Mouse (Mus musculus) spleen, postnatal 14 days (tissue): ENCODE data around the gene Exosc3.
"Not testable (repeated sequence)": the region's sequence is repeated elsewhere in the genome, so short reads cannot be mapped to it uniquely, and the experiment has no call there.

Experiments used
- DNase-seq, 2 experiments: peaks; one replicate each; pipeline ENCODE4 v3.0.0; 2021 to 2022; ENCODE audit warnings: low spot score in 2 of 2

Exosc3 gene

GRCm38 (mm10) chr4:45342286-45343155 lies at the start of gene Exosc3:
Exosc3 (minus strand) TSS chr4:45342732.
- peak; percentile 48 to 51 for DNase-seq

- DNase-seq, result no peak
Measured at GRCm38 (mm10) chr4:45392099-45392498, 49.6 kb upstream of the Exosc3 start.

- DNase-seq, result not testable (repeated sequence)
Measured at GRCm38 (mm10) chr4:45387296-45387695, 44.8 kb upstream of the Exosc3 start.

- DNase-seq, result not testable (repeated sequence)
Measured at GRCm38 (mm10) chr4:45382133-45382532, 39.6 kb upstream of the Exosc3 start.

GRCm38 (mm10) chr4:45380903-45381580 lies 38.5 kb upstream of the Exosc3 start:
- DNase-seq, result not testable (repeated sequence)

GRCm38 (mm10) chr4:45376573-45376972 lies 34.0 kb upstream of the Exosc3 start:
- no peak for DNase-seq

GRCm38 (mm10) chr4:45374879-45375278 lies 32.3 kb upstream of the Exosc3 start:
- DNase-seq, result no peak

GRCm38 (mm10) chr4:45371261-45371660 lies 28.7 kb upstream of the Exosc3 start:
- no peak for DNase-seq

- DNase-seq, result no peak
Measured at GRCm38 (mm10) chr4:45356653-45357052, 14.1 kb upstream of the Exosc3 start.

GRCm38 (mm10) chr4:45341669-45342249 lies 773 bp downstream of the Exosc3 start, which contains the start of gene Dcaf10:
Dcaf10 (plus strand) TSS chr4:45342101.
- DNase-seq, result peak; percentile 90 to 94

GRCm38 (mm10) chr4:45341226-45341625 lies 1.3 kb downstream of the Exosc3 start:
- no peak for DNase-seq

GRCm38 (mm10) chr4:45332466-45332865 lies 10.1 kb downstream of the Exosc3 start:
- DNase-seq, result no peak

GRCm38 (mm10) chr4:45331139-45331538 lies 11.4 kb downstream of the Exosc3 start:
- no peak for DNase-seq

GRCm38 (mm10) chr4:45320159-45320816 lies 22.2 kb downstream of the Exosc3 start:
- DNase-seq, result peak; percentile 56 to 72

- DNase-seq, result no peak
Measured at GRCm38 (mm10) chr4:45311056-45311455, 31.5 kb downstream of the Exosc3 start.

- no peak for DNase-seq
Measured at GRCm38 (mm10) chr4:45308606-45309005, 33.9 kb downstream of the Exosc3 start.

GRCm38 (mm10) chr4:45308046-45308445 lies 34.5 kb downstream of the Exosc3 start:
- DNase-seq, result no peak

GRCm38 (mm10) chr4:45305536-45305935 lies 37.0 kb downstream of the Exosc3 start:
- no peak for DNase-seq

GRCm38 (mm10) chr4:45296662-45297564 lies 45.6 kb downstream of the Exosc3 start, which contains the start of gene Trmt10b:
Trmt10b (plus strand) TSS chr4:45297127.
- DNase-seq, result peak; percentile 36 to 60

- no peak for DNase-seq
Measured at GRCm38 (mm10) chr4:45287906-45288305, 54.6 kb downstream of the Exosc3 start.

- no peak for DNase-seq
Measured at GRCm38 (mm10) chr4:45286318-45286717, 56.2 kb downstream of the Exosc3 start.
